Mouse (Mus musculus) brain, adult 10 weeks (tissue): ENCODE data around the gene Bace1. TPM values are rescaled to one million over a fixed set of nuclear protein-coding genes. Genes with fewer than 3 reads are reported as not detected.

Source experiments
- polyA plus RNA-seq: library from polyadenylated mRNA; stranded (reverse); fragments of 350-450 nt; fragmentation: Illumina TruSeq; extraction: RNeasy Lipid Tissue Mini Kit (QIAGEN cat#74804); gene quantifications from one replicate; pipeline ENCODE4 v1.2.3, GENCODE M21; 2015; ENCODE audit warnings: low read depth, low replicate concordance

Gene Bace1
- 53.5 TPM for polyA plus RNA-seq

GRCm38 (mm10) chr9:45838434-45839138, at the start of gene Bace1:
Bace1 (plus strand) TSS chr9:45838580.

GRCm38 (mm10) chr9:45828291-45828963, 10.0 kb upstream of the Bace1 start, which contains the start of gene Cep164:
Cep164 (minus strand) TSS chr9:45828691.

GRCm38 (mm10) chr9:45906355-45907077, 68.1 kb downstream of the Bace1 start, which contains the start of the genes Pcsk7 and Rnf214:
Pcsk7 (plus strand) TSS chr9:45906497.
Rnf214 (minus strand) TSS chr9:45906911.

Other genes with a start within 250 kb of the Bace1 start
- 6.1 TPM for gene Cep164, start 9.9 kb upstream of the Bace1 start, polyA plus RNA-seq
- 16.3 TPM for gene Pcsk7, start 67.9 kb downstream of the Bace1 start, polyA plus RNA-seq
- gene Rnf214, start 68.3 kb downstream of the Bace1 start, polyA plus RNA-seq = 47.3 TPM
- gene Tagln, start 97.5 kb downstream of the Bace1 start, polyA plus RNA-seq = 25.0 TPM
- gene Sidt2, start 116.7 kb downstream of the Bace1 start, polyA plus RNA-seq = 57.0 TPM
- 142 TPM for gene Pafah1b2, start 174.1 kb downstream of the Bace1 start, polyA plus RNA-seq
- gene Sik3, start 174.2 kb downstream of the Bace1 start, polyA plus RNA-seq = 82.3 TPM